In the genomic region with DNA sequence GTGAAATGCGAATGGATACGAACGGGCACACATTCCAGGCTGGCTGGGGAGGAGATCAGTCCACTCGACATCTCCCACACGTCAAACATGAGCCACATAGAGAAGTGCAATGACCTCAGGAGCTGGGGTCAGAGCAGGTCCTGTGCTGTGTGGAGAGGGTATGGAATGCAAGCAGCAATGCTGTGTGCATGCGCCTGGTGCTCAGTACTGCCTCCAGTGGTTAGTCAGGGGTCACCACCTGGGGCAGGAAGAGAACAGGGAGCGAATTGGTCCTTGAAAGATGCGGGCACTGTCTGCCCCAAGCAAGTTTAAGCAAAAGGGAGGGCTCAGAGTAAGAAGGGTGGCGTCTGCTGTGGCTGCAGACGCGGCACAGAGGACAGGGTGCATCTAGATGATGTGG, we compare ENCODE assay signal across 1 mouse cellular context.
TF ChIP-seq lines count a peak whose summit lies in the region.

No protein-coding gene starts in this region.

TF ChIP-seq in C2C12, 6 proteins besides CTCF, POLR2A, EP300 and RAD21:
- no peak for TF ChIP-seq CEBPB (IDR thresholded peaks at IDR 0.05; ENCODE audit: low read depth)
- TF ChIP-seq FOSL1 (IDR thresholded peaks at IDR 0.05; ENCODE audit: insufficient read depth, low read length, poor library complexity, severe bottlenecking) = no peak
- TF ChIP-seq MAX (IDR thresholded peaks at IDR 0.05) = no peak
- no peak for TF ChIP-seq MYOD1 (IDR thresholded peaks at IDR 0.05; ENCODE audit: control insufficient read depth, insufficient read length, low read depth)
- TF ChIP-seq MYOG (IDR thresholded peaks at IDR 0.05; ENCODE audit: control insufficient read depth, extremely low read depth, insufficient read length) = no peak
- no peak for TF ChIP-seq USF1 (IDR thresholded peaks at IDR 0.05; ENCODE audit: low read depth)
